ENCODE assay signal across 26 mouse cellular contexts in genomic region chr10:63086304-63086703, GRCm38 (mm10). TPM values are rescaled to one million over a fixed set of nuclear protein-coding genes. Genes with fewer than 3 reads are reported as not detected.
DNase-seq lines count a peak whose midpoint lies in the region; ATAC-seq lines count a peak whose summit lies in the region.
"Had no signal": no experiment of that assay in that cellular context is flagged by ENCODE, and none has a peak within 500 bp of the region (broad histone marks: within the 10 kb centered on the region; RNA-seq: fewer than 3 reads in every experiment).

No protein-coding gene starts in this region.

- peak; percentile 49; the same call in 1 of the 2 replicates for ATAC-seq in liver, embryonic 11.5 days (replicated peaks; ENCODE audit: low FRiP score)
- ATAC-seq in liver, embryonic 15.5 days (ENCODE audit: insufficient read depth) = peak; percentile 73
- ATAC-seq in megakaryocyte-erythroid progenitor cell, adult 5-6 weeks (replicated peaks; ENCODE audit: low FRiP score, low TSS enrichment, poor library complexity, severe bottlenecking) = peak; percentile 79
- ATAC-seq in neural tube, embryonic 15.5 days (ENCODE audit: low FRiP score) = no peak
- ATAC-seq: forebrain, embryonic 14.5 days had no signal

- H3K4me2 ChIP-seq in liver, embryonic 11.5 days = no peak overlapping the region
- peak overlapping the region; percentile 5; the same call in 1 of the 2 replicates for H3K4me2 ChIP-seq in liver, embryonic 15.5 days
- H3K4me2 ChIP-seq in neural tube, embryonic 15.5 days = no peak overlapping the region
- H3K4me2 ChIP-seq: embryonic facial prominence, embryonic 15.5 days; hindbrain, embryonic 14.5 days had no signal

- no peak overlapping the region for H3K4me3 ChIP-seq in liver, embryonic 11.5 days (ENCODE audit: low read depth, low read length)
- H3K4me3 ChIP-seq in liver, embryonic 15.5 days (replicated peaks) = no peak overlapping the region
- no peak overlapping the region for H3K4me3 ChIP-seq in neural tube, embryonic 15.5 days (replicated peaks)
- H3K4me3 ChIP-seq: embryonic facial prominence, embryonic 15.5 days; erythroblast, embryonic 14.5 days; forebrain, embryonic 10.5 days; gastrocnemius, adult 2 months; heart, embryonic 10.5 days had no signal

- 47% methylated on average over 10 of the region's 10 CpGs for WGBS in liver, embryonic 11.5 days
- 22% methylated on average over 10 of the region's 10 CpGs for WGBS in liver, embryonic 15.5 days (ENCODE audit: insufficient replicate concordance)
- 80% methylated on average over 10 of the region's 10 CpGs for WGBS in neural tube, embryonic 15.5 days

- no peak overlapping the region for H3K9ac ChIP-seq in liver, embryonic 11.5 days (ENCODE audit: low read depth, low read length)
- H3K9ac ChIP-seq in liver, embryonic 15.5 days = no peak overlapping the region
- H3K9ac ChIP-seq in neural tube, embryonic 15.5 days (replicated peaks) = no peak overlapping the region
- H3K9ac ChIP-seq: embryonic facial prominence, embryonic 15.5 days; hindbrain, embryonic 14.5 days had no signal

- peak; percentile 21 for DNase-seq in c-Kit-positive CD71-positive TER-119-negative erythroid progenitor cells, embryonic 14.5 days (ENCODE audit: low read depth)
- DNase-seq in liver, embryonic 11.5 days (ENCODE audit: low spot score) = no peak
- no peak for DNase-seq in gastrocnemius, postnatal 36 days
- no peak for DNase-seq in left cerebral cortex, adult 9 months (ENCODE audit: low spot score in 2 of 2)
- DNase-seq: adrenal gland, postnatal 10 days; cerebellum, adult 18-20 months; cerebellum, postnatal 10 days; embryo, embryonic 11 days; gastrocnemius, adult 2 months; gastrocnemius, postnatal 25 days; heart, adult 18-20 months; heart, postnatal 10 days had no signal

- no peaks in the 10 kb centered on the region for H3K9me3 ChIP-seq in liver, embryonic 11.5 days (ENCODE audit: control insufficient read depth, low read length)
- H3K9me3 ChIP-seq in liver, embryonic 15.5 days (replicated peaks) = no peaks in the 10 kb centered on the region
- no peaks in the 10 kb centered on the region for H3K9me3 ChIP-seq in neural tube, embryonic 15.5 days (replicated peaks)
- H3K9me3 ChIP-seq: embryonic facial prominence, embryonic 15.5 days; forebrain, embryonic 10.5 days; heart, embryonic 10.5 days had no signal

- intact Hi-C loops in gastrocnemius, postnatal 36 days (cut with DNase I) = no loop called here

- H3K27ac ChIP-seq in liver, embryonic 11.5 days (ENCODE audit: low read depth, low read length) = no peak overlapping the region
- no peak overlapping the region for H3K27ac ChIP-seq in liver, embryonic 15.5 days (replicated peaks)
- H3K27ac ChIP-seq in neural tube, embryonic 15.5 days (replicated peaks) = no peak overlapping the region
- H3K27ac ChIP-seq: embryonic facial prominence, embryonic 15.5 days; forebrain, embryonic 10.5 days; gastrocnemius, adult 2 months; heart, embryonic 10.5 days; hindbrain, embryonic 14.5 days had no signal

- peaks cover 17% of the 10 kb centered on the region for H3K27me3 ChIP-seq in liver, embryonic 11.5 days (replicated peaks; ENCODE audit: control insufficient read depth, insufficient read depth, low read length)
- H3K27me3 ChIP-seq in liver, embryonic 15.5 days = peaks cover 24% of the 10 kb centered on the region
- H3K27me3 ChIP-seq in neural tube, embryonic 15.5 days (replicated peaks) = no peaks in the 10 kb centered on the region

- H3K36me3 ChIP-seq in liver, embryonic 11.5 days (ENCODE audit: control insufficient read depth, insufficient read depth, low read length) = no peaks in the 10 kb centered on the region
- H3K36me3 ChIP-seq in liver, embryonic 15.5 days (replicated peaks) = no peaks in the 10 kb centered on the region
- no peaks in the 10 kb centered on the region for H3K36me3 ChIP-seq in neural tube, embryonic 15.5 days
- H3K36me3 ChIP-seq: embryonic facial prominence, embryonic 15.5 days; forebrain, embryonic 10.5 days; heart, embryonic 10.5 days had no signal

- H3K4me1 ChIP-seq in liver, embryonic 11.5 days (replicated peaks; ENCODE audit: control insufficient read depth, insufficient read depth, low read length) = 0 out of 2 replicates have a peak, but pooled peaks cover 5% of the 10 kb centered on the region
- peaks cover 22% of the 10 kb centered on the region for H3K4me1 ChIP-seq in liver, embryonic 15.5 days (replicated peaks)
- peaks cover 13% of the 10 kb centered on the region for H3K4me1 ChIP-seq in neural tube, embryonic 15.5 days

RNA-seq across cellular contexts. Expression of gene Atoh7, which starts 13.1 kb away (rescaled TPM):
- not detected in 2 replicates for polyA plus RNA-seq in liver, embryonic 11.5 days (2014; fragmentation: Nextera tagmentation; extraction: Ambion mirVana)
- not detected in 2 replicates for polyA plus RNA-seq in liver, embryonic 15.5 days (2015; fragmentation: Nextera tagmentation; extraction: Ambion mirVana)
- not detected in 2 replicates for total RNA-seq in megakaryocyte-erythroid progenitor cell, adult 5-6 weeks (2014; fragmentation: Nextera tagmentation)
- total RNA-seq in megakaryocyte-erythroid progenitor cell, adult 5-6 weeks (2017) = not detected in 2 replicates
- polyA plus RNA-seq in neural tube, embryonic 15.5 days (2015; fragmentation: Nextera tagmentation; extraction: Ambion mirVana) = 2.7 and 3.8 TPM in 2 replicates
- total RNA-seq in gastrocnemius, postnatal 36 days (2021) = not detected
- total RNA-seq: adrenal gland, postnatal 10 days; adrenal gland, postnatal 4 days; common myeloid progenitor, adult 5-6 weeks; ES-E14; gastrocnemius, adult 2 months; gastrocnemius, postnatal 25 days; heart, adult 18-20 months; heart, postnatal 10 days; hematopoietic stem cell, adult 5-6 weeks had no signal
- polyA plus RNA-seq: erythroblast, embryonic 14.5 days; heart, embryonic 10.5 days; heart, embryonic 14.5 days had no signal

RNA-seq across cellular contexts. Expression of gene Pbld1, which starts 26.3 kb away (rescaled TPM):
- polyA plus RNA-seq in liver, embryonic 11.5 days (2014; fragmentation: Nextera tagmentation; extraction: Ambion mirVana) = 1.9 and 2.5 TPM in 2 replicates
- polyA plus RNA-seq in liver, embryonic 15.5 days (2015; fragmentation: Nextera tagmentation; extraction: Ambion mirVana) = 17.9 and 27.8 TPM in 2 replicates
- 0.28 TPM in 1 of 2 replicates, not detected in the other for total RNA-seq in megakaryocyte-erythroid progenitor cell, adult 5-6 weeks (2014; fragmentation: Nextera tagmentation)
- 0.61 TPM in 1 of 2 replicates, not detected in the other for total RNA-seq in megakaryocyte-erythroid progenitor cell, adult 5-6 weeks (2017)
- 0.73 and 1.0 TPM in 2 replicates for polyA plus RNA-seq in neural tube, embryonic 15.5 days (2015; fragmentation: Nextera tagmentation; extraction: Ambion mirVana)
- under 1 TPM; 0.32 to 0.89 TPM for total RNA-seq in gastrocnemius, postnatal 36 days (2021)
- total RNA-seq: common myeloid progenitor, adult 5-6 weeks had no signal
- polyA plus RNA-seq: erythroblast, embryonic 14.5 days had no signal
